Mouse (Mus musculus) liver, embryonic 15.5 days (tissue): ENCODE data around the gene Gm21704. TPM values are rescaled to one million over a fixed set of nuclear protein-coding genes. Genes with fewer than 3 reads are reported as not detected.
"Not testable (repeated sequence)": the region's sequence is repeated elsewhere in the genome, so short reads cannot be mapped to it uniquely, and the experiment has no call there.

Experiments used
- ATAC-seq: fragments of 200-750 bp; cut with Nextera tagmentation; 2 replicates; pipeline ENCODE4 v1.8.0; 2017; ENCODE audit warnings: moderate number of reproducible peaks, mild to moderate bottlenecking, moderate library complexity; ENCODE audit not compliant: insufficient read depth
- H3K27ac ChIP-seq: fragments of 300-500 bp; sonication (generic); replicated peaks from 2 replicates; pipeline ENCODE4 v1.5.1; 2015; ENCODE audit warnings: mild to moderate bottlenecking, inconsistent platforms
- H3K27me3 ChIP-seq: fragments of 300-500 bp; sonication (generic); 2 replicates; pipeline ENCODE4 v1.6.1; 2015; ENCODE audit warnings: mild to moderate bottlenecking, inconsistent platforms
- H3K36me3 ChIP-seq: fragments of 300-500 bp; sonication (generic); replicated peaks from 2 replicates; pipeline ENCODE4 v1.6.1; 2015; ENCODE audit warnings: moderate library complexity, mild to moderate bottlenecking, inconsistent platforms
- H3K4me1 ChIP-seq: fragments of 300-500 bp; sonication (generic); replicated peaks from 2 replicates; pipeline ENCODE4 v1.6.1; 2015; ENCODE audit warnings: inconsistent platforms
- H3K4me2 ChIP-seq: fragments of 300-500 bp; sonication (generic); 2 replicates; pipeline ENCODE4 v1.6.1; 2015; ENCODE audit warnings: moderate library complexity, mild to moderate bottlenecking, inconsistent platforms
- H3K4me3 ChIP-seq: fragments of 300-500 bp; sonication (generic); replicated peaks from 2 replicates; pipeline ENCODE4 v1.5.1; 2015; ENCODE audit warnings: mild to moderate bottlenecking, inconsistent platforms
- H3K9ac ChIP-seq: fragments of 300-500 bp; sonication (generic); 2 replicates; pipeline ENCODE4 v1.6.1; 2015; ENCODE audit warnings: moderate library complexity, mild to moderate bottlenecking, inconsistent platforms
- H3K9me3 ChIP-seq: fragments of 300-500 bp; sonication (generic); replicated peaks from 2 replicates; pipeline ENCODE4 v1.6.1; 2016; ENCODE audit warnings: inconsistent platforms
- WGBS: fragments of 180-500 bp; shearing (Covaris S2); methylation state at CpG from one replicate; pipeline ENCODE4 v1.1.7; 2015; ENCODE audit warnings: mixed read lengths; ENCODE audit not compliant: insufficient replicate concordance; 5-methylcytosine and 5-hydroxymethylcytosine counted together
- polyA plus RNA-seq: library from polyadenylated mRNA; unstranded; fragments of >200 nt; fragmentation: Nextera tagmentation; extraction: Ambion mirVana; gene quantifications from 2 replicates; pipeline ENCODE4 v1.2.1, GENCODE M21; 2015

Gene Gm21704
- polyA plus RNA-seq, result not detected in 2 replicates

- WGBS, result no CpG with 5 or more reads among the region's 9 CpGs
- not testable (repeated sequence) for H3K4me2 ChIP-seq, H3K9me3 ChIP-seq, H3K9ac ChIP-seq, H3K4me1 ChIP-seq, H3K27me3 ChIP-seq, ATAC-seq, H3K36me3 ChIP-seq, H3K27ac ChIP-seq, H3K4me3 ChIP-seq
These were observed at the start of gene Gm21704, which contains the start of gene Gm21708 for GRCm38 (mm10) chrY:3410067-3410466. Gene Gm21704, minus strand, starts transcription at chrY:3410167. Gene Gm21708, minus strand, starts transcription at chrY:3410167.

GRCm38 (mm10) chrY:3345229-3345628, 64.7 kb downstream of the Gm21704 start, which contains the start of gene Gm21693:
Gene Gm21693, minus strand, starts transcription at chrY:3345329.
- H3K9ac ChIP-seq, H3K4me2 ChIP-seq, H3K27ac ChIP-seq, ATAC-seq, H3K36me3 ChIP-seq, H3K27me3 ChIP-seq, H3K9me3 ChIP-seq, H3K4me1 ChIP-seq, H3K4me3 ChIP-seq: not testable (repeated sequence)
- WGBS, result no CpG with 5 or more reads among the region's 9 CpGs

GRCm38 (mm10) chrY:3340661-3341060, 69.3 kb downstream of the Gm21704 start:
- H3K4me1 ChIP-seq, ATAC-seq, H3K9me3 ChIP-seq, H3K36me3 ChIP-seq, H3K4me2 ChIP-seq, H3K4me3 ChIP-seq, H3K27ac ChIP-seq, H3K27me3 ChIP-seq, H3K9ac ChIP-seq: not testable (repeated sequence)
- no CpG with 5 or more reads among the region's 11 CpGs for WGBS

Other genes with a start within 250 kb of the Gm21704 start
- gene Gm21677, start 103.7 kb downstream of the Gm21704 start, polyA plus RNA-seq, result not detected in 2 replicates
- gene Gm21693, start 64.8 kb downstream of the Gm21704 start, polyA plus RNA-seq, result not detected in 2 replicates
- gene Gm21708, start within 50 bp of the Gm21704 start, polyA plus RNA-seq, result not detected in 2 replicates